Mouse (Mus musculus) heart, postnatal 0 days (tissue): Measurements from ENCODE around the gene Nxpe5.

Source experiments
- CTCF ChIP-seq: IDR thresholded peaks from 2 replicates; pipeline ENCODE4 v1.5.1; 2016; ENCODE audit warnings: antibody characterized with exemption, control low read depth, low read depth
- EP300 ChIP-seq: IDR thresholded peaks from 2 replicates; pipeline ENCODE4 v1.6.1; 2016; ENCODE audit warnings: antibody characterized with exemption, low read depth

- no peak for TF ChIP-seq CTCF
- TF ChIP-seq EP300 = no peak
Observed at GRCm38 (mm10) chr5:138258078-138258477, 32.4 kb downstream of the Nxpe5 start.
